Mouse (Mus musculus) spleen, adult 2 months (tissue): Measurements from ENCODE around the gene Eme2. TPM values are rescaled to one million over a fixed set of nuclear protein-coding genes. Genes with fewer than 3 reads are reported as not detected.
"Not testable (repeated sequence)": the region's sequence is repeated elsewhere in the genome, so short reads cannot be mapped to it uniquely, and the experiment has no call there.

ENCODE experiments used
- DNase-seq, 2 experiments: peaks; one replicate each; pipeline versions ENCODE4 v3.0.0 to v3.0.0-alpha.2; 2012 to 2021; ENCODE audit warnings: low spot score in 2 of 2, low read depth in 1 of 2
- H3K27ac ChIP-seq: fragments of 200-500 bp; 2 replicates; pipeline ENCODE4 v1.5.1; 2012; ENCODE audit warnings: low read length, inconsistent platforms; ENCODE audit not compliant: insufficient read depth
- H3K27me3 ChIP-seq: fragments of 200-500 bp; 2 replicates; pipeline ENCODE4 v1.6.1; 2012; ENCODE audit warnings: mild to moderate bottlenecking, moderate library complexity, low read length, inconsistent platforms; ENCODE audit not compliant: control insufficient read depth, insufficient read depth
- H3K36me3 ChIP-seq: fragments of 200-500 bp; 2 replicates; pipeline ENCODE4 v1.6.1; 2012; ENCODE audit warnings: mild to moderate bottlenecking, low read length, inconsistent platforms; ENCODE audit not compliant: control insufficient read depth, insufficient read depth
- H3K4me1 ChIP-seq: fragments of 200-500 bp; 2 replicates; pipeline ENCODE4 v1.6.1; 2011; ENCODE audit warnings: inconsistent platforms; ENCODE audit not compliant: control insufficient read depth, insufficient read depth, insufficient read length
- H3K4me3 ChIP-seq: fragments of 200-500 bp; 2 replicates; pipeline ENCODE4 v1.5.1; 2011; ENCODE audit warnings: mild to moderate bottlenecking, inconsistent platforms; ENCODE audit not compliant: insufficient read depth, insufficient read length; ENCODE audit errors: extremely low read depth
- CTCF ChIP-seq: fragments of 200-500 bp; IDR thresholded peaks from 2 replicates; pipeline ENCODE4 v1.5.1; 2011; ENCODE audit warnings: mild to moderate bottlenecking, inconsistent platforms; ENCODE audit not compliant: insufficient read depth, insufficient read length, insufficient replicate concordance; ENCODE audit errors: extremely low read depth
- POLR2A ChIP-seq: fragments of 200-500 bp; IDR thresholded peaks from 2 replicates; pipeline ENCODE4 v1.6.1; 2011; ENCODE audit warnings: low read depth, low read length, inconsistent platforms
- WGBS: fragments of 180-500 bp; shearing (Covaris S2); methylation state at CpG from one replicate; pipeline ENCODE4 v1.1.7; 2018; 5-methylcytosine and 5-hydroxymethylcytosine counted together
- polyA plus RNA-seq: library from polyadenylated mRNA; depleted of rRNA; stranded (reverse); fragments of >200 nt; gene quantifications from 2 replicates; pipeline ENCODE4 v1.2.3, GENCODE M21; 2012; rRNA removed

The Eme2 gene
- polyA plus RNA-seq, result 35.2 and 45.9 TPM in 2 replicates

GRCm38 (mm10) chr17:24894995-24895547 lies at the start of gene Eme2, which contains the start of gene Mrps34:
Gene Eme2, minus strand, starts transcription at chr17:24895087.
Gene Mrps34, plus strand, starts transcription at chr17:24895116.
- H3K4me1 ChIP-seq, result peaks cover 14% of the 10 kb centered on the region

GRCm38 (mm10) chr17:24943589-24943988 lies 48.7 kb upstream of the Eme2 start:
- DNase-seq, result peak in 1 of 2 experiments; percentile 16
- H3K4me3 ChIP-seq, H3K27me3 ChIP-seq, H3K4me1 ChIP-seq: not testable (repeated sequence)
- peaks cover 13% of the 10 kb centered on the region for H3K36me3 ChIP-seq
- 72% methylated on average over 1 of the region's 1 CpGs for WGBS
- peak overlapping the region; percentile 66; the same call in 1 of the 2 replicates for H3K27ac ChIP-seq

More at GRCm38 (mm10) chr17:24894995-24895547, at the start of gene Eme2, which contains the start of gene Mrps34:
- Histone ChIP-seq H3K36me3 (peaks cover 25% of the 10 kb centered on the region), H3K27ac (peak within 1 kb of the TSS; percentile 91), H3K27me3 (no peaks in the 10 kb centered on the region), H3K4me3 (peak within 1 kb of the TSS; percentile 86)
- TF ChIP-seq POLR2A (peak; percentile 27; the same call in 1 of the 2 replicates), CTCF (no peak)
- WGBS, result under 1% methylated on average over 62 of the region's 62 CpGs
- DNase-seq, result peak; percentile 49 to 54

GRCm38 (mm10) chr17:24943036-24943435 lies 48.1 kb upstream of the Eme2 start:
- Histone ChIP-seq H3K4me1 (peaks cover 4% of the 10 kb centered on the region; the same call in 1 of the 2 replicates), H3K27me3 (no peaks in the 10 kb centered on the region), H3K4me3 (no peak overlapping the region), H3K36me3 (peaks cover 10% of the 10 kb centered on the region), H3K27ac (peak overlapping the region; percentile 67)
- TF ChIP-seq POLR2A (no peak), CTCF (no peak)
- peak in 1 of 2 experiments; percentile 6 for DNase-seq
- 90% methylated on average over 7 of the region's 7 CpGs for WGBS

- DNase-seq, result peak in 1 of 2 experiments; percentile 37
- H3K27me3 ChIP-seq, H3K27ac ChIP-seq, H3K36me3 ChIP-seq, H3K4me3 ChIP-seq, H3K4me1 ChIP-seq: not testable (repeated sequence)
- peak; percentile 35; the same call in 1 of the 2 replicates for TF ChIP-seq CTCF
- 3% methylated on average over 2 of the region's 2 CpGs for WGBS
Measured at GRCm38 (mm10) chr17:24942453-24942852, 47.6 kb upstream of the Eme2 start.

- no peak for DNase-seq
- Histone ChIP-seq H3K4me3 (peak overlapping the region; percentile 91), H3K36me3 (0 out of 2 replicates have a peak, but pooled peaks cover 2% of the 10 kb centered on the region), H3K4me1 (peaks cover 5% of the 10 kb centered on the region; the same call in 1 of the 2 replicates), H3K27ac (peak overlapping the region; percentile 83), H3K27me3 (no peaks in the 10 kb centered on the region)
- TF ChIP-seq POLR2A (no peak), CTCF (no peak)
- WGBS, result 42% methylated on average over 6 of the region's 6 CpGs
Measured at GRCm38 (mm10) chr17:24937266-24937665, 42.4 kb upstream of the Eme2 start.

- peak within 1 kb of the TSS; percentile 83 for H3K27ac ChIP-seq
- peak within 1 kb of the TSS; percentile 91 for H3K4me3 ChIP-seq
- H3K27me3 ChIP-seq, result no peaks in the 10 kb centered on the region
- DNase-seq, result peak; percentile 82 to 96
- H3K36me3 ChIP-seq, result 0 out of 2 replicates have a peak, but pooled peaks cover 2% of the 10 kb centered on the region
- WGBS, result under 1% methylated on average over 78 of the region's 78 CpGs
- TF ChIP-seq POLR2A (peak; percentile 28), CTCF (0 out of 2 replicates have a peak, but pooled peaks have one; percentile 2)
- peaks cover 5% of the 10 kb centered on the region; the same call in 1 of the 2 replicates for H3K4me1 ChIP-seq
Measured at GRCm38 (mm10) chr17:24936259-24937237, 41.7 kb upstream of the Eme2 start, which contains the start of gene Mapk8ip3. Gene Mapk8ip3, minus strand, starts transcription at chr17:24936977.
